Mouse (Mus musculus) heart, embryonic 11.5 days (tissue): ENCODE measurements at regions not wholly inside any gene's neighbourhood (a gene's known extent, or its start where the extent isn't known, plus 50 kb on each side); places are given as distances from the start of the nearest gene placed in this dataset.
A peak's percentile ranks its signal among the peaks of the same experiment; 100 is the strongest.

Experiments
- ATAC-seq: fragments of 200-750 bp; cut with Nextera tagmentation; replicated peaks from 2 replicates; pipeline ENCODE4 v1.8.0; 2017; ENCODE audit warnings: moderate library complexity; ENCODE audit not compliant: insufficient number of reproducible peaks, low FRiP score, low TSS enrichment
- H3K27ac ChIP-seq: fragments of 300-500 bp; sonication (generic); 2 replicates; pipeline ENCODE4 v1.5.1; 2014; ENCODE audit warnings: mild to moderate bottlenecking, low read depth, low read length
- H3K27me3 ChIP-seq: fragments of 300-500 bp; sonication (generic); 2 replicates; pipeline ENCODE4 v1.6.1; 2014; ENCODE audit warnings: mild to moderate bottlenecking, low read length, mixed read lengths; ENCODE audit not compliant: control insufficient read depth, insufficient read depth
- H3K36me3 ChIP-seq: fragments of 300-500 bp; sonication (generic); 2 replicates; pipeline ENCODE4 v1.6.1; 2014; ENCODE audit warnings: mild to moderate bottlenecking, low read length, moderate library complexity, mixed read lengths; ENCODE audit not compliant: control insufficient read depth, insufficient read depth
- H3K4me1 ChIP-seq: fragments of 300-500 bp; sonication (generic); 2 replicates; pipeline ENCODE4 v1.6.1; 2014; ENCODE audit warnings: low read length; ENCODE audit not compliant: control insufficient read depth, insufficient read depth
- H3K4me2 ChIP-seq: fragments of 300-500 bp; sonication (generic); 2 replicates; pipeline ENCODE4 v1.6.1; 2014; ENCODE audit warnings: mild to moderate bottlenecking, moderate library complexity
- H3K4me3 ChIP-seq: fragments of 300-500 bp; sonication (generic); 2 replicates; pipeline ENCODE4 v1.5.1; 2014; ENCODE audit warnings: low read depth, low read length
- H3K9ac ChIP-seq: fragments of 300-500 bp; sonication (generic); 2 replicates; pipeline ENCODE4 v1.6.1; 2014; ENCODE audit warnings: mild to moderate bottlenecking, low read depth, low read length, moderate library complexity
- H3K9me3 ChIP-seq: fragments of 300-500 bp; sonication (generic); replicated peaks from 2 replicates; pipeline ENCODE4 v1.6.1; 2016; ENCODE audit warnings: low read length; ENCODE audit not compliant: control insufficient read depth
- WGBS: fragments of 180-500 bp; shearing (Covaris S2); extraction: QIAGEN DNeasy Blood & Tissue Kit; methylation state at CpG from one replicate; pipeline ENCODE4 v1.1.7; 2014; ENCODE audit not compliant: insufficient replicate concordance; 5-methylcytosine and 5-hydroxymethylcytosine counted together

- no peaks in the 10 kb centered on the region for H3K36me3 ChIP-seq
- H3K27me3 ChIP-seq = peaks cover 18% of the 10 kb centered on the region
- 0 out of 2 replicates have a peak overlapping the region, but pooled peaks have one; percentile 11 for H3K4me2 ChIP-seq
- WGBS = 13% methylated on average over 9 of the region's 9 CpGs
- 0 out of 2 replicates have a peak, but pooled peaks cover 2% of the 10 kb centered on the region for H3K9me3 ChIP-seq
- no peak overlapping the region for H3K4me3 ChIP-seq
- H3K9ac ChIP-seq = no peak overlapping the region
- H3K27ac ChIP-seq = no peak overlapping the region
- H3K4me1 ChIP-seq = peaks cover 20% of the 10 kb centered on the region
- ATAC-seq = no peak
Measured at GRCm38 (mm10) chr6:99889055-99889454, 162.9 kb upstream of the Prok2 start.

DNA sequence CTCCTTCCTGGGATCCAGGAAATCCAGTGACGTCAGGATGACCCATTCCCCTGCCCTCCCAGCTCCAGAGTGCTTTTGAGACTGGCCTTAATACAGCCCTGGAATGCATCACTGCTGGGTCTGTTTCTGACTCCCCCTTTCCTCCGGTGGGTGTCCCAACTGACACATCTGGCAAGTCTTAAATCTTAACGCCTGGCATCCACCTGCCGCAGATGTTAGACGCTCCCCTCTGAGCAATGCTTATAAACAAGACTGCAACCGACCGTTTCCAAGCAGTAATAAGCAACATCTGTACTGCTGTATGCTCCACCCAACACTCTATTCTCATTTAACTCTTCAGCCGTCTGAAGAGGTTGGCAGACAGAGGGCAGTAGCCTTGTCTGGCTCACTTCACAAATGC, 161.7 kb upstream of the Prok2 start:
- no peak for ATAC-seq
- H3K9ac ChIP-seq = no peak overlapping the region
- 52% methylated on average over 8 of the region's 8 CpGs for WGBS

DNA sequence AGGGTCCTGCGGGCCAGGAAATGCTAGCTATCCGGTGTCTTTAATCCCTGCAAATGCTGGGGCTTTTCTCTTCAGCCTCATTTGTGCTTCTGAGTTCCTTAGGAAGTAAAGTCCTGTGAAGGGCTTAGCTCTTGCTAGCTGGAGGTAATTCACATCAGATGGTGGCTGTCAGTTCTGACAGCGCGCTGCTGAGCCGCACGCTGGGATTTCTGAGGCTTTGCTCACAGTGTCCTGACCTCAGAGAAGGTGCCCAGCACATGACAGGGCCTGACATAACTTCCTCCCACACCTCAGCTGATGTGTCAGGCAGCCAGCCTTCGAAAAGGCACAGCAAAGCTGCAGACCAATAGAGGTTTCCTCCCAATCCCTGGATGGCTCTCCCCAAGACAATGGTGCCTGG, 158.6 kb upstream of the Prok2 start:
- WGBS = 4% methylated on average over 7 of the region's 7 CpGs
- Histone ChIP-seq H3K27ac (peak overlapping the region; percentile 8; the same call in 1 of the 2 replicates), H3K9ac (no peak overlapping the region)

More for the DNA sequence above, 161.7 kb upstream of the Prok2 start:
- Histone ChIP-seq H3K36me3 (no peaks in the 10 kb centered on the region), H3K4me2 (no peak overlapping the region), H3K4me1 (peaks cover 20% of the 10 kb centered on the region), H3K27me3 (peaks cover 18% of the 10 kb centered on the region), H3K4me3 (no peak overlapping the region), H3K27ac (no peak overlapping the region), H3K9me3 (0 out of 2 replicates have a peak, but pooled peaks cover 2% of the 10 kb centered on the region)

GRCm38 (mm10) chr6:99884054-99884453, 157.9 kb upstream of the Prok2 start:
- Histone ChIP-seq H3K9ac (no peak overlapping the region), H3K4me1 (peaks cover 18% of the 10 kb centered on the region), H3K27ac (0 out of 2 replicates have a peak overlapping the region, but pooled peaks have one; percentile 8), H3K27me3 (peaks cover 8% of the 10 kb centered on the region; the same call in 1 of the 2 replicates), H3K9me3 (no peaks in the 10 kb centered on the region), H3K36me3 (no peaks in the 10 kb centered on the region), H3K4me3 (no peak overlapping the region), H3K4me2 (no peak overlapping the region)
- no peak for ATAC-seq
- WGBS = 64% methylated on average over 3 of the region's 3 CpGs

More for the DNA sequence above, 158.6 kb upstream of the Prok2 start:
- Histone ChIP-seq H3K4me1 (peaks cover 20% of the 10 kb centered on the region), H3K27me3 (peaks cover 7% of the 10 kb centered on the region), H3K4me3 (no peak overlapping the region), H3K4me2 (no peak overlapping the region), H3K36me3 (no peaks in the 10 kb centered on the region), H3K9me3 (no peaks in the 10 kb centered on the region)
- no peak for ATAC-seq

- H3K4me2 ChIP-seq = no peak overlapping the region
- 66% methylated on average over 4 of the region's 4 CpGs for WGBS
- no peak overlapping the region for H3K4me3 ChIP-seq
- peaks cover 8% of the 10 kb centered on the region; the same call in 1 of the 2 replicates for H3K27me3 ChIP-seq
- ATAC-seq = no peak
- H3K9me3 ChIP-seq = no peaks in the 10 kb centered on the region
- no peak overlapping the region for H3K9ac ChIP-seq
- peaks cover 15% of the 10 kb centered on the region for H3K4me1 ChIP-seq
- H3K27ac ChIP-seq = no peak overlapping the region
- no peaks in the 10 kb centered on the region for H3K36me3 ChIP-seq
Measured at GRCm38 (mm10) chr6:99881606-99882005, 155.4 kb upstream of the Prok2 start.

GRCm38 (mm10) chr6:99874852-99875251, 148.7 kb upstream of the Prok2 start:
- Histone ChIP-seq H3K4me2 (no peak overlapping the region), H3K27me3 (0 out of 2 replicates have a peak, but pooled peaks cover 4% of the 10 kb centered on the region), H3K27ac (no peak overlapping the region), H3K4me1 (no peaks in the 10 kb centered on the region), H3K9me3 (no peaks in the 10 kb centered on the region), H3K4me3 (no peak overlapping the region), H3K9ac (no peak overlapping the region), H3K36me3 (no peaks in the 10 kb centered on the region)
- no peak for ATAC-seq
- 80% methylated on average over 4 of the region's 4 CpGs for WGBS

GRCm38 (mm10) chr6:99874029-99874428, 147.8 kb upstream of the Prok2 start:
- ATAC-seq = no peak
- H3K4me1 ChIP-seq = no peaks in the 10 kb centered on the region
- no peak overlapping the region for H3K27ac ChIP-seq
- H3K4me3 ChIP-seq = no peak overlapping the region
- no peak overlapping the region for H3K4me2 ChIP-seq
- H3K9ac ChIP-seq = no peak overlapping the region
- WGBS = 46% methylated on average over 4 of the region's 4 CpGs
- no peaks in the 10 kb centered on the region for H3K36me3 ChIP-seq
- H3K9me3 ChIP-seq = no peaks in the 10 kb centered on the region
- 0 out of 2 replicates have a peak, but pooled peaks cover 2% of the 10 kb centered on the region for H3K27me3 ChIP-seq

DNA sequence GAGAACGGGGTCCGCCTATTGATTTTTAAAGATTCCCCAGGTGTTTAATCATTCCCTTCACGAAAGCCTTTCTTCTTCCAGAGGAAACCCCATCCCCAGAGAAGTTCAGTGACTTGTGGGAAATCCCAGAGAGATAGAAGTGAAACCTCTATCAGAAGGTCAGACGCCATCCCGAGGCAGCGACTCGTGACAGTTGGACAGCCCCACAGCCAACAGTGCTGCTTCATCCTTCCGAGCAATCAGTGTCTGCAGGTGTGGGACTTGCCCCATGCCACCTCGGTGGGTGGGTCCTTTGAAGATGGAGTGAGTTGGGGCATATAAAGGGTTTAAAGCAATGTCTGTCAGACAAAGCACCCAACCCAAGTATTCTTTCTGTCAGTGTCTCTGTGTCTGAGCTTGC, 139.9 kb upstream of the Prok2 start:
- WGBS = 64% methylated on average over 9 of the region's 9 CpGs
- H3K27ac ChIP-seq = no peak overlapping the region

GRCm38 (mm10) chr6:99864949-99865348, 138.8 kb upstream of the Prok2 start:
- Histone ChIP-seq H3K4me2 (no peak overlapping the region), H3K4me1 (no peaks in the 10 kb centered on the region), H3K27ac (no peak overlapping the region), H3K4me3 (no peak overlapping the region), H3K9ac (no peak overlapping the region), H3K27me3 (no peaks in the 10 kb centered on the region), H3K36me3 (no peaks in the 10 kb centered on the region), H3K9me3 (no peaks in the 10 kb centered on the region)
- WGBS = 59% methylated on average over 3 of the region's 3 CpGs
- ATAC-seq = no peak

More for the DNA sequence above, 139.9 kb upstream of the Prok2 start:
- no peak for ATAC-seq
- Histone ChIP-seq H3K9ac (no peak overlapping the region), H3K4me3 (no peak overlapping the region), H3K36me3 (no peaks in the 10 kb centered on the region), H3K9me3 (no peaks in the 10 kb centered on the region), H3K27me3 (no peaks in the 10 kb centered on the region), H3K4me1 (no peaks in the 10 kb centered on the region), H3K4me2 (no peak overlapping the region)
